Mouse (Mus musculus): ENCODE measurements at regions not wholly inside any gene's neighbourhood (a gene's known extent, or its start where the extent isn't known, plus 50 kb on each side); places are given as distances from the start of the nearest gene placed in this dataset.

DNA sequence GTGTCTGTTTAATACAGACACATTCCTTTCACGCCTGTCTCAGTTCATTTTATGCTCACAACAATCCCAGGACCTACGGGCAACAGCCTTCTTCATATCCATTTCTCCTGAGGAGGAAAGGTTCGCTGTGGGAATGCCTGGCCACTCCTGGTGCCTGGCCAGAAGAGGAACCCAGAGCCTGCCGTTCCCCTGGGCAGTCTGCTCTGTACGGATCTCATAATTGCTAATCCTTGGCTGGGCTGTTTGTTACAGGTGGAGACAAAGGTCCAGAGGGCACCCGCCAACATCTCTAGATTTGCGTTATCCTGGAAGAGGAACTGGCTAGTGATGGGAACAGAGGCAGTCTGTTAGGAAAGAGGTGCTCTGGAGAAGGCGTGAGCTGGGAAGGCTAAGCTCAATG is 53.4 kb upstream of the Alk start:
- TF ChIP-seq POLR2A (IDR thresholded peaks at IDR 0.05; ENCODE audit: borderline replicate concordance, control insufficient read depth, low read depth, low read length) (no peak), CTCF (IDR thresholded peaks at IDR 0.05; ENCODE audit: control insufficient read depth, insufficient read depth, low read length) (no peak)
- no peak overlapping the region for H3K27ac ChIP-seq (ENCODE audit: control insufficient read depth, insufficient read depth, low read depth, low read length, poor library complexity)
- H3K4me1 ChIP-seq (ENCODE audit: control insufficient read depth, insufficient read depth, low read length), result no peaks in the 10 kb centered on the region
- no peak overlapping the region for H3K4me3 ChIP-seq (replicated peaks; ENCODE audit: control insufficient read depth, low read depth, low read length)
- WGBS, result 72% methylated on average over 8 of the region's 8 CpGs

Measured in bone marrow, adult 2 months (tissue).